In the genomic region with DNA sequence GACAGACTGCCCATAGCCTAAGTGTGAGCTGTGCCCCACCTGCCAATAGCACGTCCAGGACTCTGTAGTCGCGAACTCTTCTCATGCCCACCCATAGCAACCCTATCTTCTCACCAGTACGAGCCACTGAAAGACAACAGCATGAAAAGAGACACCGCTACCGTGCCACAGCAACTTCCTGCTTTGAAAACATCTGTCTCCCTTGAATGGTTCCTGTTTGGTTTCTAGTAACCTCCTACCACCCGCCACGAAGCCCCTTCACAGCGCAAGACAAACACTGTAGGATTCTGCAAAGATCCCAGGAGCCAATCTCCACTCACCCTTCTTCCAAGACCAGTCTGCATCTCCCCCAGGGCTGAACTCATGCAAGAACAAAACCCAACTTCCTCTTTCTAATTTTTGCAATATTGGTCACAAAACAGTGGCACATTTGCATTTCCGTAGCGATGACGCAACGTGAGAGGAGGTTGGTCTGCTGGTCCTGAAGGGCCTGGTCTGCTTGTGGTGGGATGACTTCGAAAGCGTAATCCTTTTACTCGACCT, we compare ENCODE assay signal across 8 mouse cellular contexts. TPM values are rescaled to one million over a fixed set of nuclear protein-coding genes. Genes with fewer than 3 reads are reported as not detected.
DNase-seq lines count a peak whose midpoint lies in the region; ATAC-seq lines count a peak whose summit lies in the region.

No protein-coding gene starts in this region.

- no peaks in the 10 kb centered on the region for H3K36me3 ChIP-seq in hindbrain, embryonic 10.5 days
- H3K36me3 ChIP-seq in hindbrain, embryonic 16.5 days (ENCODE audit: control insufficient read depth, insufficient read depth, low read length): no peaks in the 10 kb centered on the region
- H3K36me3 ChIP-seq in stomach, embryonic 16.5 days (ENCODE audit: control insufficient read depth, insufficient read depth, low read length): no peaks in the 10 kb centered on the region
- no peaks in the 10 kb centered on the region for H3K36me3 ChIP-seq in kidney, embryonic 14.5 days (ENCODE audit: control insufficient read depth, insufficient read depth, low read length)
- 0 out of 2 replicates have a peak, but pooled peaks cover 3% of the 10 kb centered on the region for H3K36me3 ChIP-seq in midbrain, embryonic 16.5 days (ENCODE audit: control insufficient read depth, insufficient read depth, low read length)

- H3K27ac ChIP-seq in hindbrain, embryonic 10.5 days: 0 out of 2 replicates have a peak overlapping the region, but pooled peaks have one; percentile 42
- H3K27ac ChIP-seq in hindbrain, embryonic 16.5 days (ENCODE audit: low read depth, low read length): no peak overlapping the region
- H3K27ac ChIP-seq in stomach, embryonic 16.5 days (ENCODE audit: low read length): peak overlapping the region; percentile 84
- H3K27ac ChIP-seq in kidney, embryonic 14.5 days (ENCODE audit: low read depth, low read length): no peak overlapping the region
- no peak overlapping the region for H3K27ac ChIP-seq in midbrain, embryonic 16.5 days (ENCODE audit: low read length)

- no peaks in the 10 kb centered on the region for H3K9me3 ChIP-seq in hindbrain, embryonic 10.5 days
- no peaks in the 10 kb centered on the region; the same call in 1 of the 2 replicates for H3K9me3 ChIP-seq in hindbrain, embryonic 16.5 days (ENCODE audit: control insufficient read depth, low read length)
- no peaks in the 10 kb centered on the region for H3K9me3 ChIP-seq in stomach, embryonic 16.5 days (replicated peaks; ENCODE audit: control insufficient read depth, low read length)
- no peaks in the 10 kb centered on the region for H3K9me3 ChIP-seq in kidney, embryonic 14.5 days (ENCODE audit: control insufficient read depth, low read length)
- no peaks in the 10 kb centered on the region; the same call in 1 of the 2 replicates for H3K9me3 ChIP-seq in midbrain, embryonic 16.5 days (replicated peaks; ENCODE audit: control insufficient read depth, low read length, poor library complexity, severe bottlenecking)

- no peak for DNase-seq in hindbrain, embryonic 10.5 days (ENCODE audit: low spot score)
- peak; percentile 40 for DNase-seq in lung, postnatal 14 days
- DNase-seq in kidney, adult 18-20 months: no peak

- WGBS in hindbrain, embryonic 10.5 days: 86% methylated on average over 16 of the region's 16 CpGs
- WGBS in hindbrain, embryonic 16.5 days: 86% methylated on average over 16 of the region's 16 CpGs
- WGBS in stomach, embryonic 16.5 days: 78% methylated on average over 16 of the region's 16 CpGs
- 74% methylated on average over 16 of the region's 16 CpGs for WGBS in kidney, embryonic 14.5 days
- WGBS in midbrain, embryonic 16.5 days: 91% methylated on average over 16 of the region's 16 CpGs

- H3K27me3 ChIP-seq in hindbrain, embryonic 10.5 days (ENCODE audit: insufficient read depth, poor library complexity, severe bottlenecking): no peaks in the 10 kb centered on the region
- no peaks in the 10 kb centered on the region for H3K27me3 ChIP-seq in hindbrain, embryonic 16.5 days (replicated peaks; ENCODE audit: control insufficient read depth, insufficient read depth, low read length)
- H3K27me3 ChIP-seq in stomach, embryonic 16.5 days (ENCODE audit: control insufficient read depth, insufficient read depth, low read length): no peaks in the 10 kb centered on the region
- H3K27me3 ChIP-seq in kidney, embryonic 14.5 days (ENCODE audit: control insufficient read depth, insufficient read depth, low read length): no peaks in the 10 kb centered on the region
- no peaks in the 10 kb centered on the region for H3K27me3 ChIP-seq in midbrain, embryonic 16.5 days (ENCODE audit: control insufficient read depth, insufficient read depth, low read depth, low read length)

- H3K4me3 ChIP-seq in hindbrain, embryonic 10.5 days: no peak overlapping the region
- no peak overlapping the region for H3K4me3 ChIP-seq in hindbrain, embryonic 16.5 days (ENCODE audit: low read length)
- peak overlapping the region; percentile 18; the same call in 1 of the 2 replicates for H3K4me3 ChIP-seq in stomach, embryonic 16.5 days (replicated peaks; ENCODE audit: low read length)
- no peak overlapping the region for H3K4me3 ChIP-seq in kidney, embryonic 14.5 days (ENCODE audit: low read length)
- no peak overlapping the region for H3K4me3 ChIP-seq in midbrain, embryonic 16.5 days (ENCODE audit: low read depth, low read length)

- no peak overlapping the region for H3K4me2 ChIP-seq in hindbrain, embryonic 16.5 days (ENCODE audit: low read length)
- no peak overlapping the region for H3K4me2 ChIP-seq in stomach, embryonic 16.5 days (ENCODE audit: low read depth, low read length)
- H3K4me2 ChIP-seq in kidney, embryonic 14.5 days (replicated peaks; ENCODE audit: low read depth, low read length): no peak overlapping the region
- no peak overlapping the region for H3K4me2 ChIP-seq in midbrain, embryonic 16.5 days (ENCODE audit: low read length)

- no peak overlapping the region for H3K9ac ChIP-seq in hindbrain, embryonic 16.5 days (ENCODE audit: low read depth, low read length)
- peak overlapping the region; percentile 25; the same call in 1 of the 2 replicates for H3K9ac ChIP-seq in stomach, embryonic 16.5 days (ENCODE audit: low read length)
- no peak overlapping the region for H3K9ac ChIP-seq in kidney, embryonic 14.5 days (ENCODE audit: low read depth, low read length)
- no peak overlapping the region for H3K9ac ChIP-seq in midbrain, embryonic 16.5 days (ENCODE audit: low read depth, low read length)

- H3K4me1 ChIP-seq in hindbrain, embryonic 10.5 days (replicated peaks): peaks cover 19% of the 10 kb centered on the region
- H3K4me1 ChIP-seq in hindbrain, embryonic 16.5 days (ENCODE audit: control insufficient read depth, insufficient read depth, low read depth, low read length): no peaks in the 10 kb centered on the region
- peaks cover 14% of the 10 kb centered on the region for H3K4me1 ChIP-seq in stomach, embryonic 16.5 days (ENCODE audit: control insufficient read depth, insufficient read depth, low read length)
- 0 out of 2 replicates have a peak, but pooled peaks cover 3% of the 10 kb centered on the region for H3K4me1 ChIP-seq in kidney, embryonic 14.5 days (ENCODE audit: control insufficient read depth, insufficient read depth, low read length)
- no peaks in the 10 kb centered on the region for H3K4me1 ChIP-seq in midbrain, embryonic 16.5 days (ENCODE audit: control insufficient read depth, insufficient read depth, low read length)

- no peak for ATAC-seq in hindbrain, embryonic 16.5 days
- peak; percentile 65 for ATAC-seq in granulocyte monocyte progenitor cell, adult 5-6 weeks (replicated peaks; ENCODE audit: poor library complexity, severe bottlenecking)
- no peak for ATAC-seq in stomach, embryonic 16.5 days (ENCODE audit: insufficient read depth, low FRiP score)
- ATAC-seq in kidney, embryonic 14.5 days (ENCODE audit: low FRiP score, low TSS enrichment): no peak
- ATAC-seq in midbrain, embryonic 16.5 days: no peak

RNA-seq across cellular contexts. Expression of gene Fgd3, which starts 11.2 kb away (rescaled TPM):
- polyA plus RNA-seq in hindbrain, embryonic 10.5 days (2016; fragmentation: Nextera tagmentation; extraction: Ambion mirVana): 0.98 TPM in 2 replicates
- 1.6 TPM in 2 replicates for polyA plus RNA-seq in hindbrain, embryonic 16.5 days (2015; fragmentation: Nextera tagmentation; extraction: Ambion mirVana)
- 6.6 and 7.0 TPM in 2 replicates for total RNA-seq in granulocyte monocyte progenitor cell, adult 5-6 weeks (2014; fragmentation: Nextera tagmentation)
- 6.2 and 8.9 TPM in 2 replicates for total RNA-seq in granulocyte monocyte progenitor cell, adult 5-6 weeks (2017)
- 0.40 and 0.51 TPM in 2 replicates for polyA plus RNA-seq in stomach, embryonic 16.5 days (2015; fragmentation: Nextera tagmentation; extraction: Ambion mirVana)
- polyA plus RNA-seq in kidney, embryonic 14.5 days (2014; fragmentation: Nextera tagmentation; extraction: Ambion mirVana): 0.20 and 0.46 TPM in 2 replicates
- 2.7 and 3.2 TPM in 2 replicates for polyA plus RNA-seq in midbrain, embryonic 16.5 days (2015; fragmentation: Nextera tagmentation; extraction: Ambion mirVana)

RNA-seq across cellular contexts. Expression of gene Bicd2, which starts 32.5 kb away (rescaled TPM):
- polyA plus RNA-seq in hindbrain, embryonic 10.5 days (2016; fragmentation: Nextera tagmentation; extraction: Ambion mirVana): 31.8 and 32.0 TPM in 2 replicates
- polyA plus RNA-seq in hindbrain, embryonic 16.5 days (2015; fragmentation: Nextera tagmentation; extraction: Ambion mirVana): 25.3 and 30.5 TPM in 2 replicates
- 13.8 and 13.9 TPM in 2 replicates for total RNA-seq in granulocyte monocyte progenitor cell, adult 5-6 weeks (2014; fragmentation: Nextera tagmentation)
- total RNA-seq in granulocyte monocyte progenitor cell, adult 5-6 weeks (2017): 20.6 and 22.8 TPM in 2 replicates
- polyA plus RNA-seq in stomach, embryonic 16.5 days (2015; fragmentation: Nextera tagmentation; extraction: Ambion mirVana): 26.5 and 26.7 TPM in 2 replicates
- 17.1 and 26.1 TPM in 2 replicates for polyA plus RNA-seq in kidney, embryonic 14.5 days (2014; fragmentation: Nextera tagmentation; extraction: Ambion mirVana)
- 26.2 and 28.3 TPM in 2 replicates for polyA plus RNA-seq in midbrain, embryonic 16.5 days (2015; fragmentation: Nextera tagmentation; extraction: Ambion mirVana)

Comparison
In these comparisons a context has a peak if more than half of its experiments do, and no peak if none do; other contexts are left out.
1. H3K27ac ChIP-seq: peak in hindbrain, embryonic 10.5 days (single experiment) and stomach, embryonic 16.5 days (single experiment); none in hindbrain, embryonic 16.5 days (single experiment), kidney, embryonic 14.5 days (single experiment) and midbrain, embryonic 16.5 days (single experiment).